ENCODE assay signal across 8 mouse cellular contexts in genomic region chr13:14612463-14612862, GRCm38 (mm10). TPM values are rescaled to one million over a fixed set of nuclear protein-coding genes. Genes with fewer than 3 reads are reported as not detected.
A peak's percentile ranks its signal among the peaks of the same experiment; 100 is the strongest.
DNase-seq lines count a peak whose midpoint lies in the region; ATAC-seq lines count a peak whose summit lies in the region.

No protein-coding gene starts in this region.

- peak overlapping the region; percentile 91 for H3K4me3 ChIP-seq in neural tube, embryonic 11.5 days (ENCODE audit: low read depth, low read length)
- peak overlapping the region; percentile 97 for H3K4me3 ChIP-seq in limb, embryonic 13.5 days
- H3K4me3 ChIP-seq in stomach, embryonic 14.5 days (ENCODE audit: low read depth, low read length), result peak overlapping the region; percentile 93

- peak overlapping the region; percentile 37 for H3K4me2 ChIP-seq in neural tube, embryonic 11.5 days (ENCODE audit: low read depth)
- H3K4me2 ChIP-seq in limb, embryonic 13.5 days (replicated peaks), result peak overlapping the region; percentile 62
- peak overlapping the region; percentile 63 for H3K4me2 ChIP-seq in stomach, embryonic 14.5 days (replicated peaks; ENCODE audit: low read depth, low read length)

- H3K27me3 ChIP-seq in neural tube, embryonic 11.5 days (ENCODE audit: control insufficient read depth, insufficient read depth, low read length), result no peaks in the 10 kb centered on the region
- no peaks in the 10 kb centered on the region for H3K27me3 ChIP-seq in limb, embryonic 13.5 days
- no peaks in the 10 kb centered on the region for H3K27me3 ChIP-seq in stomach, embryonic 14.5 days (ENCODE audit: control insufficient read depth, insufficient read depth, low read length)

- ATAC-seq in neural tube, embryonic 11.5 days (ENCODE audit: insufficient read depth, low FRiP score, low TSS enrichment), result peak; percentile 72
- ATAC-seq in limb, embryonic 13.5 days (ENCODE audit: low FRiP score, low read depth), result peak; percentile 64
- peak; percentile 54 for ATAC-seq in stomach, embryonic 14.5 days (ENCODE audit: insufficient number of reproducible peaks, insufficient read depth, low FRiP score, low read depth)

- peak overlapping the region; percentile 71 for H3K9ac ChIP-seq in neural tube, embryonic 11.5 days (ENCODE audit: low read length)
- H3K9ac ChIP-seq in limb, embryonic 13.5 days, result peak overlapping the region; percentile 83
- H3K9ac ChIP-seq in stomach, embryonic 14.5 days (replicated peaks; ENCODE audit: low read depth, low read length), result peak overlapping the region; percentile 46

- peak; percentile 50 for DNase-seq in cerebellum, adult 9-10 months
- no peak for DNase-seq in cerebellum, adult 9-11 months
- no peak for DNase-seq in neural tube, embryonic 11.5 days (ENCODE audit: low spot score)
- no peak for DNase-seq in neural tube, embryonic 10.5 days (ENCODE audit: extremely low spot score, low spot score)
- no peak for DNase-seq in embryo, embryonic 9.5 days (ENCODE audit: extremely low spot score)
- no peak for DNase-seq in cerebellum, postnatal 4 days (ENCODE audit: low spot score in 2 of 2)

- H3K36me3 ChIP-seq in neural tube, embryonic 11.5 days (ENCODE audit: control insufficient read depth, insufficient read depth, low read length), result peaks cover 4% of the 10 kb centered on the region
- peaks cover 29% of the 10 kb centered on the region for H3K36me3 ChIP-seq in limb, embryonic 13.5 days
- H3K36me3 ChIP-seq in stomach, embryonic 14.5 days (ENCODE audit: control insufficient read depth, insufficient read depth, low read length), result peaks cover 14% of the 10 kb centered on the region

- H3K4me1 ChIP-seq in neural tube, embryonic 11.5 days (ENCODE audit: control insufficient read depth, insufficient read depth, low read length), result peaks cover 3% of the 10 kb centered on the region; the same call in 1 of the 2 replicates
- H3K4me1 ChIP-seq in limb, embryonic 13.5 days, result 0 out of 2 replicates have a peak, but pooled peaks cover 6% of the 10 kb centered on the region
- no peaks in the 10 kb centered on the region for H3K4me1 ChIP-seq in stomach, embryonic 14.5 days (ENCODE audit: control insufficient read depth, insufficient read depth, low read length)

- H3K27ac ChIP-seq in neural tube, embryonic 11.5 days (ENCODE audit: low read depth, low read length), result no peak overlapping the region
- H3K27ac ChIP-seq in limb, embryonic 13.5 days, result peak overlapping the region; percentile 58; the same call in 1 of the 2 replicates
- peak overlapping the region; percentile 52; the same call in 1 of the 2 replicates for H3K27ac ChIP-seq in stomach, embryonic 14.5 days (ENCODE audit: low read length)

- WGBS in neural tube, embryonic 11.5 days, result 7% methylated on average over 10 of the region's 10 CpGs
- WGBS in limb, embryonic 13.5 days, result 8% methylated on average over 10 of the region's 10 CpGs
- 5% methylated on average over 10 of the region's 10 CpGs for WGBS in stomach, embryonic 14.5 days

- H3K9me3 ChIP-seq in neural tube, embryonic 11.5 days (ENCODE audit: control insufficient read depth, low read length), result no peaks in the 10 kb centered on the region
- no peaks in the 10 kb centered on the region for H3K9me3 ChIP-seq in limb, embryonic 13.5 days
- no peaks in the 10 kb centered on the region for H3K9me3 ChIP-seq in stomach, embryonic 14.5 days (ENCODE audit: control insufficient read depth, low read depth, low read length)

RNA-seq across cellular contexts. Expression of gene Mrpl32, which starts 0.5 kb away (rescaled TPM):
- polyA plus RNA-seq in neural tube, embryonic 11.5 days (2014; fragmentation: Nextera tagmentation; extraction: Ambion mirVana), result 108 and 115 TPM in 2 replicates
- polyA plus RNA-seq in limb, embryonic 13.5 days (2015; fragmentation: Nextera tagmentation; extraction: Ambion mirVana), result 118 TPM in 2 replicates
- 114 and 120 TPM in 2 replicates for polyA plus RNA-seq in stomach, embryonic 14.5 days (2014; fragmentation: Nextera tagmentation; extraction: Ambion mirVana)

RNA-seq across cellular contexts. Expression of gene Psma2, which starts 0.6 kb away (rescaled TPM):
- polyA plus RNA-seq in neural tube, embryonic 11.5 days (2014; fragmentation: Nextera tagmentation; extraction: Ambion mirVana), result 216 and 226 TPM in 2 replicates
- 205 TPM in 2 replicates for polyA plus RNA-seq in limb, embryonic 13.5 days (2015; fragmentation: Nextera tagmentation; extraction: Ambion mirVana)
- polyA plus RNA-seq in stomach, embryonic 14.5 days (2014; fragmentation: Nextera tagmentation; extraction: Ambion mirVana), result 185 and 191 TPM in 2 replicates

RNA-seq across cellular contexts. Expression of gene AW209491, which starts 17.5 kb away (rescaled TPM):
- 25.3 and 29.6 TPM in 2 replicates for polyA plus RNA-seq in neural tube, embryonic 11.5 days (2014; fragmentation: Nextera tagmentation; extraction: Ambion mirVana)
- polyA plus RNA-seq in limb, embryonic 13.5 days (2015; fragmentation: Nextera tagmentation; extraction: Ambion mirVana), result 32.3 and 32.5 TPM in 2 replicates
- polyA plus RNA-seq in stomach, embryonic 14.5 days (2014; fragmentation: Nextera tagmentation; extraction: Ambion mirVana), result 28.9 and 30.0 TPM in 2 replicates
